Mouse (Mus musculus): ENCODE data around the gene Asap2.

DNA sequence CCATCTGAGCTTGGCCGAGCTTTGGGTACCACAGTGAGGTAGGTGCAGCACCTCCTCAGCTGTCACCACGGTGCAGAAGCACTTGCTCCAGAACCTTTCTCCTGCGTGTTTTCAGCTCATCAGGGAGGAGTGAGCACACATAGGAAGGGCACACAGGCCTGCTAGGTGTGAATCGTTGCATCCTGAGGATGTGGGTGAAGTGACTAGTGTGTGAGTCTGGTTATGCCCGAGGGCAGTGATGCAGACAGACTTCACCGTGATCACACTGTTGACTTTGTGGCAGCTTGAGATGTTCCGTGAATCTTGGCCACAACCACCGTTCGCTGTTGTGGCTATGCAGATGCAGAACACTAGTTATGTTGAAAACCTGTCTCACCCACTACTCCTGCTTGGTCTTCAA, 236.1 kb downstream of the Asap2 start:
- no peak for TF ChIP-seq CTCF (IDR thresholded peaks at IDR 0.05; ENCODE audit: control insufficient read depth, insufficient read depth, insufficient read length)
- no peak for TF ChIP-seq USF1 (IDR thresholded peaks at IDR 0.05; ENCODE audit: low read depth)
- TF ChIP-seq CEBPB (IDR thresholded peaks at IDR 0.05; ENCODE audit: low read depth) = no peak
- TF ChIP-seq MYOD1 (IDR thresholded peaks at IDR 0.05; ENCODE audit: control insufficient read depth, insufficient read length, low read depth) = no peak

Data from C2C12 (cell line).